Mouse (Mus musculus): ENCODE results near the gene Arhgap18. TPM values are rescaled to one million over a fixed set of nuclear protein-coding genes. Genes with fewer than 3 reads are reported as not detected.
A peak's percentile ranks its signal among the peaks of the same experiment; 100 is the strongest.

Arhgap18 gene
- total RNA-seq, 4 experiments from 2014 or later: 34.3 to 52.6 (median 40.5) TPM

DNA sequence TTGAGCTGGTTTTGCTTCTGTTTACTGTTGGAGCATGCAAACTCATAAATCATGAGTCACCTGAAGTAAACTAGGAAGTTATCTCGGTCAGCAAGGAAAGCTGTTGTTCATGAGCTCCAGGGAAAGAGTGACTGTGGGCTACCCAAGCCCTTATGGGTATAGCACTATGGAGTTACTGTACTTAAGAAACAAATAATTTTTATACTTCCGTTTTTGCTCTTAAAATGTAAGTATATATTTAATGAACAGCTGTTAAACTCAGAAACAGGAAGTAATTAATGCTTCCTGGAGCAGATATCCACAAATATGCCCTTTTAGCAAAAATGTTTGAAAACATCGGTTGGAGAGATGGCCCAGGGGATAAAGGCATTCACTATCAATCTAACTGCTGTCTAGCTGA, 27.4 kb downstream of the Arhgap18 start:
- no peak for DNase-seq

GRCm38 (mm10) chr10:26789680-26790079, 36.5 kb downstream of the Arhgap18 start:
- no peak for DNase-seq

GRCm38 (mm10) chr10:26791810-26792209, 38.6 kb downstream of the Arhgap18 start:
- DNase-seq: no peak

- DNase-seq: no peak
These were observed 39.8 kb downstream of the Arhgap18 start for GRCm38 (mm10) chr10:26793013-26793412.

GRCm38 (mm10) chr10:26796432-26797286, 43.4 kb downstream of the Arhgap18 start:
- no peak for DNase-seq

DNA sequence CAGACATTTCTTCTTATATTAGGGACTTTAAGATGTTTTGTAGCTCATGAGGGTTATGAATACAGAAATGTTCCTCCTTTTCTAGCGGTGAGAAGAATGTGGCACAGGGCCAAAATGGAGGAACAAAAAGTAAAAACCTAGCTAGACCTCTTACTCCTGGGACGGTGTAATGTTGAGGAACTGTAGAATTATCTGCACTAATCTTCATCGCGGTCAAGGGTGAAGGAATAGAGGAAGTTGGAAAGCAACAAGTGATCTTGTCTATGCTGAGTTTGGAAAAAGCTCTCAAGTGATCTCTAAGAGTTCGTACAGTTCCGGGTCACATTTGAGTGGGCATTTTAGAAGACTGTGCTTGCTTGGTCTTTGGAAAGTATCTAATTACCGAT, 44.1 kb downstream of the Arhgap18 start:
- DNase-seq: no peak

- peak; percentile 28 for DNase-seq
These were observed 45.7 kb downstream of the Arhgap18 start for GRCm38 (mm10) chr10:26798752-26799411.

DNA sequence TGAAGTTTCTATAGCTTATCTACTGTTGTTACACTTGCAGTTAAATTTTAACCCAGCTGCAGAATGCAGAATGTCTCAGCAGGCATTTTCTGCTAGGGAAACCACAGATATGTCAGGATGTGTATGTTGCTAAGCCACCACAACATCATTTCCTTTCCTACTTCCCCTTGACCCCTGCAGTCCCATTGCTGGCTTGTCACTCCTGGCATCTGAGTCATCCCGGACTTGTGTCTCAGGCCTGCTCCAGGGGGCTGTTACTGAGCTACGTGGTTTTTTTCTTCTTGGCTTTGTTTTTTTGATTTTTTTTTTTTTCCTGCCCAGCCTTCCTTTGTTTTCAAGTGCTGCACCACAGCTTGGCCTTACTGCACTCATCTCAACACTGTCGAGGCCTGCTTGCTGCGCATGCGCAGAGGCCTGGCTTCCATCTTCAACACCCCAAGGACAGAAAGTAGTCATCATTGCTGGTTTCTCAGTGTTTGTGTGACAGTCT, 46.4 kb downstream of the Arhgap18 start:
- DNase-seq: peak; percentile 72

DNA sequence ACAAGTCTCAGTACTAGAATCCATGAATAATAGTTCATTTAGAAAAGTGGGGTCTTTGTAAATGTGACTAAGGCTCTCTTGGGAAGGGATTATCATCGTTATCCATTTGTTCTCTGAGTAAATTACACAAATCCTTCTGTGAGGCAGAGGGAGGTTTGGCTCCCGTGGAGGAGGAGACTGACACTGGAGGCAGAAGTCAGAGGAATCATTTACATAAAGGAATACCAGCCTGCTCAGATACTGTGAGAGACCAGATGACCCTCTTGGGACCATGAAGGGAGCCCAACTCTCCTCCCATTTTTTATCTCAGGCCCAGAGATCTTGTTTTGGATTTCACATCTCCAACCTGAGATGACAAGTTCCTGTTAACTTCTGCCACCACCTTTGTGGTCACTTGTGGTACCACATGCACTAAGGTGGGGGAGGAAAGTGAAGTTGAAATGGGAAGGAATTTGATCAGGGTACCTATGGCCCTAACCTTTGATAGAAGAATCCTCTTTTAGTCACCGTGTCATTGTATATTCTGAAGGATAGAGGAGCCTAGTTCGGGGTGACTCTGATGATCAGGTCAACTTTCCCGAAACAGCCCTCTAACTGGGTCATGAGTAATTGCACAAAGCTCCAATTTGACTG, 51.2 kb downstream of the Arhgap18 start:
- DNase-seq: no peak

DNA sequence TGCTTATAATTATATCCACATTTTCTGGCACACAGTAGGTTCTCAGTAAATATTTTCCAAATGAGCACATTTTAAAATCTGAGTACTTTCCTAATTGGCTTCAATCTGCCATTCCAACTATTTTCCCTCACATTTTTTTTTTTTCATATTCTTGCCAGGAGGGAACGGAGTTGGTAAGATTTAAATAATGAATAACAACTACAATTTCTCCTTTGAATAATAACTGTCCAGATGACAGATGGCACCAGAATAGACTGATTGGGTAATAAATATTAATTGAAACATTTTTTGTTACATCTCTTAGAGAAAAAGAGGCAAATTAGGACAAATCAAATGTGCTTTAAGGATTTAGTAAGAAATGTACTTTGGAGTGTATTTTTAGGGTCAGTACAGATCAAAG, 51.8 kb downstream of the Arhgap18 start:
- no peak for DNase-seq

DNA sequence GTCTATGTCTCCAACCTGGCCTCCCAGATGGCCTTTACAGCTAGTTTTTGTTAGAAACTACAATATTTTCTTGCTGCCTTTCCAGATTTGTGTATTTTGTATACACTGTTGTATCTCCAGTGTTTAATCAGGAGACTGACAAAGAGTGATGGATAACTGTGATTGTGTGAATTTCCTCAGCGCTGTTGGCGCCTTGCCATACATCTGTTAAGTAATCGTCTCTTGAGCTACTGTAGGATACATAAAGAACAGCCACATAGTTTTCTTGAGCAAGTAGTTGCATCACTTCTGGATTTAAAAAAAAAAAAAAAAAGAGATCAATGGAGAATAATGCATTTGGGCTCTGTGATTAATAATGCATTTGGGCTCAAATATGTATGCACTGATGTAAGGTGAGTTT, 52.9 kb downstream of the Arhgap18 start:
- no peak for DNase-seq

DNA sequence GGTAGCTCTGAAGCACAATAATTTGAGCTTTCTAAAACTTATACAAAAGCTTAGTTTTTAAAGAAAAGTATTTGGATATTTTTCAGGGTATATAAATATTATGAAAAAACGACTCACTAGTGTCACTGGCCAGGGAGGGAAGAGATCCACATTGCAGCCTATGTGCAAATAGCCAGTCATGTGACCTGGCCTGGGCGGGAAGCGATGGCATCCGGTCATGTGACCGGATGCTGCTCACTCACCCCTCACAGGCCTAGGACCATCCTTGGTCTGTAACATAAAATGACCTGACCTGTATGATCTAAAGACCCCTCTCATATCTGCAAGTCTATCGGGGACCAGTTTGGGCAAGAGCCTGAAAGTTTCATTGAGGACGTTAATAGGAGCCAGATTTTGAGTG, 56.8 kb downstream of the Arhgap18 start:
- DNase-seq: no peak

- no peak for DNase-seq
These were observed 57.6 kb downstream of the Arhgap18 start for GRCm38 (mm10) chr10:26810810-26811209.

DNA sequence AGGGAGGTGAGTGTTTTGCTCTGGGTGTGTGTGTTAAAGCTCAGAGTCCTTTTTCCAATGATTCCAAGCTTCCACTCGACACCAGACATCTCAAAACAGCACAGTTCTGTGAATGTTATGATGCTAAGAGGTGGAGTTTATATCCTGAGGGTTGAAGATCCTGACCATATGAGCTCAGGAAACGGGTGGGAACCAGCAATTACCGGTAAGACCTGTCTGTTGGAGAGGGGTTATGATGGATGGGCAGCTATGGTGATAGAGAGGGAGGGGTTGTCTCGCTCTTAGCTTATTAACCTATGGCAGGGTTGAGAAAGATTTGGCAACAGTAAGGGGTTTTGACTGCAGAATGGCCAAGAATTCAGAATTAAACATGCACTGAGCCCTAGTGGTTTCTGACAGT, 58.1 kb downstream of the Arhgap18 start:
- DNase-seq: no peak

- no peak for DNase-seq
These were observed 62.4 kb downstream of the Arhgap18 start for GRCm38 (mm10) chr10:26815646-26816045.

GRCm38 (mm10) chr10:26820326-26820725, 67.1 kb downstream of the Arhgap18 start:
- no peak for DNase-seq

DNA sequence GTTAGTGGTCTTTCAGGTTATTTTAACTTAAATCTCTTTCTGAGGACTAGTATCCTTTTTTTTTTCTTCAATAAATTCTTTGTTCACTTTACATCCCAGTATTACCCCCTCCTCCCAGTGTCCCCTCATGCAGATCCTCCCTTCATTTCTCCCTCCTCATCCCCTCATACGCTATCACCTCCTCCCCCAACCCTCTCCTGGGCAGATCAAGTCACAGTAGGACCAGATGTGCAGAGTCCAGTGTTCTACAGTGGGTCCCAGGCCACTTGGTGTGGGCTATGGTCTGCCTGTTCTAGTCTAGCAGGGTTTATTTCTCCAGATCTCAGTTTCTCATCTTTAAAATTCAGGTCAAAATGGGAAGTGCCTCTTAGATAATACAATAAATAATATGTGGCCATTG, 67.7 kb downstream of the Arhgap18 start:
- DNase-seq: no peak

GRCm38 (mm10) chr10:26823997-26824396, 70.8 kb downstream of the Arhgap18 start:
- DNase-seq: no peak

- DNase-seq: no peak
These were observed 72.1 kb downstream of the Arhgap18 start for GRCm38 (mm10) chr10:26825246-26825889.

DNA sequence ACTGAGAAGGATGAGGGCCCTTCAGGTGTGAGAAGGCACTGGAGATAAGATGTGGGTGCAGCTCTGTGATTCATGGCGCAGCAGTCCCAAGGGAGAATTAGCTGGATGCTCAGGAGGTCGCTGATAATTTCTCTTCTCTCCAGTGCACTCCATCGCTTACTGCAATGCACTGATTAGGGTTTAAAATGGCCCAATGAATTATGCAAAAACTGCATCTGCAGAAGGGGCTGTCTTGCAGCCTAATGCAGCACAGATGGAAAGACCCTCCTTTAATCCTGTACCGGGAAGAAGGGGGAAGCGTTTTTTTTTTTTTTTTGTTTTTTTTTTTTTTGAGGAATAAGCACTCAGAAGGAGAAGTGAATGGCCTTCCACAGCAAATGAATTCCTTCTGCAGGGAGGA, 74.1 kb downstream of the Arhgap18 start:
- no peak for DNase-seq

- no peak for DNase-seq
These were observed 75.4 kb downstream of the Arhgap18 start for GRCm38 (mm10) chr10:26828412-26829137.

DNA sequence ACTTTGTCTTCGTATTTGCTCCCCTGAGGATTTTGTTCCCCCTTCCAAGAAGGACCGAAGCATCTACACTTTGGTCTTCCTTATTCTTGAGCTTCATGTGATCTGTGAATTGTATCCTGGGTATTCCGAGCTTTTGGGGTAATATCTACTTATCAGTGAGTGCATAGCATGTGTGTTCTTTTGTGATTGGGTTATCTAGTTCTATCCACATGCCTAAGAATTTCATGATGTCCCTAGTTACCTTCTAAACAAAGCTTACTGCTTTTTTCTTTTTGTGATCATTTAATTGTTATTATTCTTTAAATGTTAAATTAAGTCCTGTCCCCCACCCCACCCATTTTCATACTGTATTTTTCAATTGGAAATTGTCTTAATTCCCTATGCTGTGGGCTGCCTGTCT, 78.8 kb downstream of the Arhgap18 start:
- no peak for DNase-seq
